Mouse (Mus musculus) midbrain, embryonic 14.5 days (tissue): ENCODE measurements at regions not wholly inside any gene's neighbourhood (a gene's known extent, or its start where the extent isn't known, plus 50 kb on each side); places are given as distances from the start of the nearest gene placed in this dataset.

Source experiments
- ATAC-seq: fragments of 200-750 bp; cut with Nextera tagmentation; 2 replicates; pipeline ENCODE4 v1.8.0; 2017; ENCODE audit warnings: moderate number of reproducible peaks, moderate library complexity; ENCODE audit not compliant: low FRiP score, low TSS enrichment
- DNase-seq: peaks from one replicate; pipeline ENCODE4 v3.0.0-alpha.2; 2015
- H3K27ac ChIP-seq: fragments of 300-500 bp; sonication (generic); replicated peaks from 2 replicates; pipeline ENCODE4 v1.5.1; 2014; ENCODE audit warnings: mild to moderate bottlenecking, low read depth, low read length, moderate library complexity
- H3K27me3 ChIP-seq: fragments of 300-500 bp; sonication (generic); 2 replicates; pipeline ENCODE4 v1.6.1; 2014; ENCODE audit warnings: low read length, control low read depth, mixed read lengths; ENCODE audit not compliant: control insufficient read depth, insufficient read depth
- H3K36me3 ChIP-seq: fragments of 300-500 bp; sonication (generic); 2 replicates; pipeline ENCODE4 v1.6.1; 2014; ENCODE audit warnings: low read length, control low read depth; ENCODE audit not compliant: control insufficient read depth, insufficient read depth
- H3K4me1 ChIP-seq: fragments of 300-500 bp; sonication (generic); 2 replicates; pipeline ENCODE4 v1.6.1; 2014; ENCODE audit warnings: mild to moderate bottlenecking, antibody characterized with exemption, low read length, control low read depth; ENCODE audit not compliant: control insufficient read depth, insufficient read depth
- H3K4me2 ChIP-seq: fragments of 300-500 bp; sonication (generic); 2 replicates; pipeline ENCODE4 v1.6.1; 2014; ENCODE audit warnings: mild to moderate bottlenecking, low read length, moderate library complexity
- H3K4me3 ChIP-seq: fragments of 300-500 bp; sonication (generic); replicated peaks from 2 replicates; pipeline ENCODE4 v1.5.1; 2014; ENCODE audit warnings: low read depth, low read length
- H3K9ac ChIP-seq: fragments of 300-500 bp; sonication (generic); replicated peaks from 2 replicates; pipeline ENCODE4 v1.6.1; 2014; ENCODE audit warnings: mild to moderate bottlenecking, low read length, moderate library complexity
- H3K9me3 ChIP-seq: fragments of 300-500 bp; sonication (generic); 2 replicates; pipeline ENCODE4 v1.6.1; 2016; ENCODE audit warnings: low read length, control low read depth, mixed read lengths; ENCODE audit not compliant: control insufficient read depth
- WGBS: fragments of 180-500 bp; shearing (Covaris S2); extraction: QIAGEN DNeasy Blood & Tissue Kit; methylation state at CpG from one replicate; pipeline ENCODE4 v1.1.7; 2014; 5-methylcytosine and 5-hydroxymethylcytosine counted together

- ATAC-seq (no peak), DNase-seq (no peak)
- Histone ChIP-seq H3K4me3 (no peak overlapping the region), H3K9ac (no peak overlapping the region), H3K36me3 (no peaks in the 10 kb centered on the region), H3K27me3 (no peaks in the 10 kb centered on the region), H3K4me2 (no peak overlapping the region), H3K9me3 (no peaks in the 10 kb centered on the region), H3K27ac (no peak overlapping the region), H3K4me1 (no peaks in the 10 kb centered on the region)
- 80% methylated on average over 12 of the region's 12 CpGs for WGBS
These were observed 222.8 kb upstream of the Fam19a5 start for GRCm38 (mm10) chr15:87321067-87321985.

GRCm38 (mm10) chr15:87325389-87325788, 218.7 kb upstream of the Fam19a5 start:
- 91% methylated on average over 5 of the region's 5 CpGs for WGBS
- Histone ChIP-seq H3K4me1 (no peaks in the 10 kb centered on the region), H3K9me3 (no peaks in the 10 kb centered on the region), H3K27ac (no peak overlapping the region), H3K9ac (no peak overlapping the region), H3K36me3 (no peaks in the 10 kb centered on the region), H3K4me3 (no peak overlapping the region), H3K27me3 (no peaks in the 10 kb centered on the region), H3K4me2 (no peak overlapping the region)
- DNase-seq, result no peak
- ATAC-seq, result no peak

- H3K4me2 ChIP-seq, result no peak overlapping the region
- 77% methylated on average over 6 of the region's 6 CpGs for WGBS
These were observed 217.8 kb upstream of the Fam19a5 start for GRCm38 (mm10) chr15:87326281-87326680.

GRCm38 (mm10) chr15:87332441-87332840, 211.7 kb upstream of the Fam19a5 start:
- Histone ChIP-seq H3K4me1 (peaks cover 9% of the 10 kb centered on the region; the same call in 1 of the 2 replicates), H3K27ac (no peak overlapping the region), H3K4me3 (no peak overlapping the region), H3K4me2 (no peak overlapping the region), H3K27me3 (no peaks in the 10 kb centered on the region), H3K9ac (no peak overlapping the region), H3K9me3 (no peaks in the 10 kb centered on the region), H3K36me3 (no peaks in the 10 kb centered on the region)
- ATAC-seq, result no peak
- 71% methylated on average over 3 of the region's 3 CpGs for WGBS
- no peak for DNase-seq

More at GRCm38 (mm10) chr15:87326281-87326680, 217.8 kb upstream of the Fam19a5 start:
- Histone ChIP-seq H3K27me3 (no peaks in the 10 kb centered on the region), H3K4me1 (no peaks in the 10 kb centered on the region), H3K36me3 (no peaks in the 10 kb centered on the region), H3K4me3 (no peak overlapping the region), H3K27ac (no peak overlapping the region), H3K9ac (no peak overlapping the region), H3K9me3 (no peaks in the 10 kb centered on the region)
- DNase-seq (no peak), ATAC-seq (no peak)

GRCm38 (mm10) chr15:87333527-87333926, 210.6 kb upstream of the Fam19a5 start:
- no peak overlapping the region for H3K9ac ChIP-seq
- ATAC-seq (no peak), DNase-seq (no peak)
- peaks cover 9% of the 10 kb centered on the region; the same call in 1 of the 2 replicates for H3K4me1 ChIP-seq
- no peaks in the 10 kb centered on the region for H3K9me3 ChIP-seq
- no peak overlapping the region for H3K27ac ChIP-seq
- no peaks in the 10 kb centered on the region for H3K27me3 ChIP-seq
- H3K4me3 ChIP-seq, result no peak overlapping the region
- H3K4me2 ChIP-seq, result no peak overlapping the region
- WGBS, result 60% methylated on average over 4 of the region's 4 CpGs
- no peaks in the 10 kb centered on the region for H3K36me3 ChIP-seq

- Histone ChIP-seq H3K36me3 (no peaks in the 10 kb centered on the region), H3K27ac (no peak overlapping the region), H3K4me3 (no peak overlapping the region), H3K4me1 (peaks cover 9% of the 10 kb centered on the region; the same call in 1 of the 2 replicates), H3K4me2 (no peak overlapping the region), H3K9ac (no peak overlapping the region), H3K9me3 (no peaks in the 10 kb centered on the region), H3K27me3 (no peaks in the 10 kb centered on the region)
- ATAC-seq (no peak), DNase-seq (no peak)
- 72% methylated on average over 4 of the region's 4 CpGs for WGBS
These were observed 209.7 kb upstream of the Fam19a5 start for GRCm38 (mm10) chr15:87334430-87334829.

- Histone ChIP-seq H3K36me3 (no peaks in the 10 kb centered on the region), H3K9me3 (no peaks in the 10 kb centered on the region), H3K9ac (no peak overlapping the region), H3K27ac (no peak overlapping the region), H3K4me2 (no peak overlapping the region), H3K27me3 (no peaks in the 10 kb centered on the region), H3K4me1 (peaks cover 9% of the 10 kb centered on the region; the same call in 1 of the 2 replicates), H3K4me3 (no peak overlapping the region)
- WGBS, result 69% methylated on average over 4 of the region's 4 CpGs
- no peak for DNase-seq
- ATAC-seq, result no peak
These were observed 208.8 kb upstream of the Fam19a5 start for GRCm38 (mm10) chr15:87335324-87335723.

- Histone ChIP-seq H3K9ac (no peak overlapping the region), H3K9me3 (no peaks in the 10 kb centered on the region), H3K4me2 (no peak overlapping the region), H3K36me3 (no peaks in the 10 kb centered on the region), H3K4me3 (no peak overlapping the region), H3K27me3 (no peaks in the 10 kb centered on the region), H3K27ac (no peak overlapping the region), H3K4me1 (peaks cover 9% of the 10 kb centered on the region; the same call in 1 of the 2 replicates)
- DNase-seq, result peak; percentile 41
- WGBS, result 81% methylated on average over 11 of the region's 11 CpGs
- no peak for ATAC-seq
These were observed 208.4 kb upstream of the Fam19a5 start for GRCm38 (mm10) chr15:87335737-87336136.

GRCm38 (mm10) chr15:87339904-87340303, 204.2 kb upstream of the Fam19a5 start:
- Histone ChIP-seq H3K4me1 (peaks cover 5% of the 10 kb centered on the region; the same call in 1 of the 2 replicates), H3K36me3 (no peaks in the 10 kb centered on the region), H3K9ac (no peak overlapping the region), H3K27me3 (no peaks in the 10 kb centered on the region), H3K27ac (no peak overlapping the region), H3K4me3 (no peak overlapping the region), H3K4me2 (no peak overlapping the region), H3K9me3 (no peaks in the 10 kb centered on the region)
- no peak for DNase-seq
- WGBS, result 38% methylated on average over 3 of the region's 3 CpGs
- ATAC-seq, result no peak
